Mouse (Mus musculus): ENCODE measurements around the gene Coq7.

The Coq7 gene

GRCm38 (mm10) chr7:118508556-118508955 is 24.6 kb downstream of the Coq7 start:
- ChIA-PET POLR2A (no interaction called here), CTCF (interaction anchor here in 1 of 4 experiments (1.2 kb wide), 1 partner anchor 10 kb away, joined by 5 read pairs; no protein-coding TSS in a partner anchor)

- ChIA-PET CTCF (interaction anchor here in 3 of 4 experiments (0.5 to 2.8 kb wide), 4 partner anchors 15 to 55 kb away, joined by 3 to 13 read pairs (median 6); no protein-coding TSS in a partner anchor), POLR2A (interaction anchor here in 2 of 4 experiments (0.7 to 1.3 kb wide), 3 partner anchors 9 to 76 kb away, joined by 3 to 4 read pairs (median 4); no protein-coding TSS in a partner anchor)
These were observed 29.3 kb downstream of the Coq7 start for GRCm38 (mm10) chr7:118503844-118504243.

GRCm38 (mm10) chr7:118502333-118502732 is 30.8 kb downstream of the Coq7 start:
- ChIA-PET CTCF (interaction anchor here in 1 of 4 experiments (0.9 kb wide), 1 partner anchor 17 kb away, joined by 4 read pairs; no protein-coding TSS in a partner anchor), POLR2A (no interaction called here)

GRCm38 (mm10) chr7:118499784-118500435 is 33.2 kb downstream of the Coq7 start:
- ChIA-PET CTCF (no interaction called here), POLR2A (no interaction called here)

DNA sequence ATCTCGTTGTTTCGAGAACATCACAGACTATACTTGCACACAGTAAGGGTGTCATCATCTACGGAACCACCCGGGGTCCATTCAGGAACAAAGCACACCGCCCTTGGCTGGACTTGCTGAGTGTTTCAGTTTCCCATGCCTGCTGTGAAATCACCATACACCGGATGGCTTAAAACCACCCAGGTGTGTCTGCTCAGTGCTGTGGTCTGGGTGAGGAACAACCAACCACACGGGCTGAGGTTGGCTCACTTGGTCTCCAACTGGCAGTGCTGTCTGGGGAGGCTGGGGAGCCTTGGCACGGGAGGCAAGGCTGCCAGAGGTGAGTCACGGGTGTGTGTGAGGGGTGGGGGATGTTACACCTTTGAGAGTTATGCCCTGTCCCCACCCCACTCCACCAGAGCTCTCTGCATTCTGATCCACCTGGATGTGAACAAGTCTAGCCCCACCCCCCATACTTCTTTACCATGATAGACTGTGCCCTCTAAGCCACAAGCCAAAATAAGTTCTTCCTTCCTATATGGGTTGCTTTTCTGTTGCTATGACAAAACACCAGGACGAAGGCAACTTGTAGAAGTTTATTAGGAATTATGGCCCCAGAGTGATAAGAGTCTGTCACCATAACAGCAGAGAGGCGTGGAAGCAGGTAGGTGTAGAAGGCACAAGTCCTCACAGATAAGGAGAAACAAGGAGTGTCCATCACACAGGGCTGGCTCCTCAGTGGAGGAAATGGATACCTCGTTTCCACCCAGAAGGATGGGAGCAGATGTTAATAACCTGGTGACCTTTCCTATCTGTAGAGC is 34.0 kb downstream of the Coq7 start:
- ChIA-PET CTCF (no interaction called here), POLR2A (no interaction called here)

- ChIA-PET POLR2A (interaction anchor here in 1 of 4 experiments (0.7 to 1.3 kb wide), 3 partner anchors 9 to 28 kb away, joined by 3 to 4 read pairs (median 3); no protein-coding TSS in a partner anchor), CTCF (interaction anchor here in 1 of 4 experiments (1.0 to 1.2 kb wide), 2 partner anchors 11 to 24 kb away, joined by 3 read pairs; no protein-coding TSS in a partner anchor)
These were observed 38.1 kb downstream of the Coq7 start for GRCm38 (mm10) chr7:118494892-118495579.

GRCm38 (mm10) chr7:118493892-118494291 is 39.3 kb downstream of the Coq7 start:
- CTCF ChIA-PET, result no interaction called here
- POLR2A ChIA-PET, result interaction anchor here in 1 of 4 experiments (1.3 kb wide), 1 partner anchor 10 kb away, joined by 4 read pairs; no protein-coding TSS in a partner anchor

GRCm38 (mm10) chr7:118491431-118492147 is 41.6 kb downstream of the Coq7 start, which contains the start of gene Itpripl2:
Gene Itpripl2, minus strand, starts transcription at chr7:118491975.
- POLR2A ChIA-PET, result interaction anchor here in 3 of 4 experiments (0.6 to 1.4 kb wide), 6 partner anchors 42 to 380 kb away, joined by 3 to 5 read pairs (median 3); partner anchors contain the start of genes Arl6ip1 (in 1 of the 3) and Coq7 (in 1 of the 3)
- CTCF ChIA-PET, result interaction anchor here in 2 of 4 experiments (0.6 to 2.5 kb wide), 5 partner anchors 27 to 55 kb away, joined by 3 to 11 read pairs (median 3); no protein-coding TSS in a partner anchor

GRCm38 (mm10) chr7:118490666-118491430 is 42.3 kb downstream of the Coq7 start:
- CTCF ChIA-PET, result interaction anchor here (0.5 to 3.6 kb wide), 11 partner anchors 28 to 1192 kb away, joined by 3 to 12 read pairs (median 5); partner anchors contain the start of gene Tmc5 (in 1 of the 4)
- POLR2A ChIA-PET, result interaction anchor here in 3 of 4 experiments (0.6 to 1.3 kb wide), 7 partner anchors 41 to 378 kb away, joined by 3 to 5 read pairs (median 3); partner anchors contain the start of gene Coq7 (in 2 of the 3)

GRCm38 (mm10) chr7:118489706-118490665 is 43.2 kb downstream of the Coq7 start:
- CTCF ChIA-PET, result interaction anchor here (0.5 to 3.6 kb wide), 9 partner anchors 9 to 107 kb away, joined by 3 to 12 read pairs (median 4); partner anchors contain the start of gene Tmc5 (in 1 of the 4)

GRCm38 (mm10) chr7:118488060-118488664 is 45.0 kb downstream of the Coq7 start:
- POLR2A ChIA-PET, result interaction anchor here in 2 of 4 experiments (1.3 kb wide), 2 partner anchors 10 to 191 kb away, joined by 3 read pairs; no protein-coding TSS in a partner anchor
- CTCF ChIA-PET, result interaction anchor here in 1 of 4 experiments (1.2 to 3.6 kb wide), 4 partner anchors 31 to 79 kb away, joined by 3 to 12 read pairs (median 3); no protein-coding TSS in a partner anchor

More at GRCm38 (mm10) chr7:118489706-118490665, 43.2 kb downstream of the Coq7 start:
- POLR2A ChIA-PET, result interaction anchor here in 2 of 4 experiments (0.6 to 1.3 kb wide), 11 partner anchors 10 to 193 kb away, joined by 3 to 4 read pairs (median 3); partner anchors contain the start of gene Coq7 (in 2 of the 2)

GRCm38 (mm10) chr7:118486917-118487316 is 46.2 kb downstream of the Coq7 start:
- ChIA-PET POLR2A (interaction anchor here in 2 of 4 experiments (0.6 to 1.0 kb wide), 2 partner anchors 92 to 908 kb away, joined by 3 to 7 read pairs; no protein-coding TSS in a partner anchor), CTCF (interaction anchor here in 1 of 4 experiments (1.0 to 1.3 kb wide), 2 partner anchors 32 to 50 kb away, joined by 3 to 4 read pairs; no protein-coding TSS in a partner anchor)

DNA sequence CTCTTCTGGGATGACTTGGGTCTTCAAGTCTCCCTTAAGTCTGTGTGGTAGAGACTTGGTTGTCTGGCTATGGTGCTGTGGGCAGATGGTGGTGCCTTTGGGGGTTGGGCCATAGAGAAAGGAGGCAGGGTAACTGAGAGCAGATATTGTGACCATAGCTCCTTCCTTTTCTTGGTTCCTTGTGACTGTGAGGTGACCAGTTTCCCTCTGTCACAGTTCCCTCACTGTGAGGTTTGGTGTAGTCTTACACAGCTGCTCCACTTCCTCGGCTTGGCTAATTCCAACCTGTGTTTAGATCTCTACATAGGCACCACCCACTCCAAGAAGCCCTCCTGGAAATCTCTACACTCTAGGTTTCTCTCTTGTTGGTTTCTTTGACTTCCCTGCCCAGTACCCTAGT is 49.2 kb downstream of the Coq7 start:
- ChIA-PET CTCF (interaction anchor here in 1 of 4 experiments (1.0 to 1.1 kb wide), 2 partner anchors 12 to 35 kb away, joined by 3 to 4 read pairs; no protein-coding TSS in a partner anchor), POLR2A (interaction anchor here in 1 of 4 experiments (0.8 kb wide), 1 partner anchor 565 kb away, joined by 5 read pairs; no protein-coding TSS in a partner anchor)

GRCm38 (mm10) chr7:118482001-118482400 is 51.2 kb downstream of the Coq7 start:
- ChIA-PET POLR2A (interaction anchor here in 1 of 4 experiments (1.6 kb wide), 1 partner anchor 47 kb away, joined by 3 read pairs; no protein-coding TSS in a partner anchor), CTCF (no interaction called here)

Data from embryonic stem cell, embryonic (primary cell).